In the genomic region with DNA sequence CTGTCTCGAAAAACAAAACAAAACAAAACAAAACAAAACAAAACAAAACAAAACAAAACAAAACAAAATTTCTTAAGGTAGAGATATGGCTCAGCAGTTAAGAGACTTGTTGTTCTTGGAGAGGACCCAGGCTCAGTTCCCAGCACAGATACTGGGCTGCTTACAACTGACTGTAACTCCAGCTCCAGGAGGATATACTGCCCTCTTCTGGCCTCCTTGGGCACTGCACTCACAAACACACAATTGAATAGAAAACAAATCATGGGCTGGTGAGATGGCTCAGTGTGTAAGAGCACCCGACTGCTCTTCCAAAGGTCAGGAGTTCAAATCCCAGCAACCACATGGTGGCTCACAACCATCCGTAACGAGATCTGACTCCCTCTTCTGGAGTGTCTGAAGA, we compare ENCODE assay signal across 14 mouse cellular contexts. TPM values are rescaled to one million over a fixed set of nuclear protein-coding genes. Genes with fewer than 3 reads are reported as not detected.
DNase-seq lines count a peak whose midpoint lies in the region; ATAC-seq and TF ChIP-seq lines count a peak whose summit lies in the region.
"Not testable (repeated sequence)": the region's sequence is repeated elsewhere in the genome, so short reads cannot be mapped to it uniquely, and the experiment has no call there.
"Had no signal": no experiment of that assay in that cellular context is flagged by ENCODE, and none has a peak within 500 bp of the region (broad histone marks: within the 10 kb centered on the region; RNA-seq: fewer than 3 reads in every experiment).

No protein-coding gene starts in this region.

- H3K4me3 ChIP-seq in E14TG2a.4 (replicated peaks; ENCODE audit: low read length); forebrain, postnatal 0 days (ENCODE audit: low read depth, low read length); intestine, postnatal 0 days (ENCODE audit: low read depth, low read length); liver, embryonic 14.5 days (ENCODE audit: insufficient read depth in 1 of 2, low read depth in 2 of 2, low read length in 2 of 2); midbrain, embryonic 11.5 days (ENCODE audit: low read depth, low read length); stomach, postnatal 0 days (ENCODE audit: low read depth, low read length): not testable (repeated sequence)

- H3K9me3 ChIP-seq in E14TG2a.4 (ENCODE audit: low read length); forebrain, postnatal 0 days (ENCODE audit: low read length); intestine, postnatal 0 days (ENCODE audit: control insufficient read depth); liver, embryonic 14.5 days (ENCODE audit: control insufficient read depth, low read length); midbrain, embryonic 11.5 days (ENCODE audit: control insufficient read depth, low read length); stomach, postnatal 0 days (ENCODE audit: control insufficient read depth, low read length): not testable (repeated sequence)

- not testable (repeated sequence) for H3K36me3 ChIP-seq in E14TG2a.4 (ENCODE audit: insufficient read depth, low read length); forebrain, postnatal 0 days (ENCODE audit: insufficient read depth); intestine, postnatal 0 days (ENCODE audit: control insufficient read depth, insufficient read depth); liver, embryonic 14.5 days (replicated peaks; ENCODE audit: control insufficient read depth, insufficient read depth, low read depth); midbrain, embryonic 11.5 days (ENCODE audit: control insufficient read depth, insufficient read depth, low read length); stomach, postnatal 0 days (ENCODE audit: control insufficient read depth, insufficient read depth, low read length)

- H3K27me3 ChIP-seq in E14TG2a.4 (ENCODE audit: insufficient read depth, low read length), result peaks cover 22% of the 10 kb centered on the region
- H3K27me3 ChIP-seq in forebrain, postnatal 0 days (ENCODE audit: insufficient read depth, low read length); intestine, postnatal 0 days (replicated peaks; ENCODE audit: control insufficient read depth, insufficient read depth, low read length); liver, embryonic 14.5 days (ENCODE audit: control insufficient read depth, insufficient read depth, low read length); midbrain, embryonic 11.5 days (ENCODE audit: control insufficient read depth, insufficient read depth, low read length); stomach, postnatal 0 days (ENCODE audit: control insufficient read depth, insufficient read depth, low read length): not testable (repeated sequence)

- H3K4me1 ChIP-seq in E14TG2a.4 (replicated peaks; ENCODE audit: low read depth, low read length); forebrain, postnatal 0 days (ENCODE audit: insufficient read depth); intestine, postnatal 0 days (replicated peaks; ENCODE audit: control insufficient read depth, insufficient read depth, low read length); liver, embryonic 14.5 days (replicated peaks; ENCODE audit: control insufficient read depth in 2 of 2, insufficient read depth in 2 of 2, low read length in 1 of 2); midbrain, embryonic 11.5 days (ENCODE audit: control insufficient read depth, insufficient read depth, low read length); stomach, postnatal 0 days (replicated peaks; ENCODE audit: control insufficient read depth, insufficient read depth): not testable (repeated sequence)

- DNase-seq in A20 (ENCODE audit: low read depth, low spot score), result peak; percentile 72
- DNase-seq in NIH3T3 (ENCODE audit: low read depth), result peak; percentile 17
- DNase-seq in forebrain, postnatal 0 days; liver, embryonic 14.5 days (ENCODE audit: low read depth in 3 of 3, low spot score in 3 of 3); stomach, postnatal 0 days (ENCODE audit: low spot score): not testable (repeated sequence)
- DNase-seq in midbrain, embryonic 11.5 days (ENCODE audit: low spot score, missing footprints), result peak; percentile 64

- H3K9ac ChIP-seq in forebrain, postnatal 0 days; intestine, postnatal 0 days (ENCODE audit: low read depth, low read length); liver, embryonic 14.5 days (replicated peaks); midbrain, embryonic 11.5 days (ENCODE audit: low read length); stomach, postnatal 0 days (ENCODE audit: low read length): not testable (repeated sequence)

- not testable (repeated sequence) for H3K27ac ChIP-seq in forebrain, postnatal 0 days (ENCODE audit: low read depth, low read length); intestine, postnatal 0 days (ENCODE audit: low read depth, low read length); liver, embryonic 14.5 days; midbrain, embryonic 11.5 days (ENCODE audit: low read depth, low read length); stomach, postnatal 0 days (replicated peaks)

- H3K4me2 ChIP-seq in forebrain, postnatal 0 days (ENCODE audit: low read depth); intestine, postnatal 0 days (replicated peaks; ENCODE audit: low read depth); liver, embryonic 14.5 days (ENCODE audit: low read depth); midbrain, embryonic 11.5 days; stomach, postnatal 0 days (replicated peaks; ENCODE audit: low read depth): not testable (repeated sequence)

- not testable (repeated sequence) for ATAC-seq in forebrain, postnatal 0 days; intestine, postnatal 0 days; liver, embryonic 14.5 days (ENCODE audit: insufficient read depth); midbrain, embryonic 11.5 days (ENCODE audit: low FRiP score); stomach, postnatal 0 days (ENCODE audit: low FRiP score, low TSS enrichment)

- 90% methylated on average over 2 of the region's 4 CpGs for WGBS in forebrain, postnatal 0 days
- WGBS in intestine, postnatal 0 days, result 77% methylated on average over 2 of the region's 4 CpGs
- WGBS in liver, embryonic 14.5 days (ENCODE audit: insufficient replicate concordance), result 66% methylated on average over 2 of the region's 4 CpGs
- 89% methylated on average over 2 of the region's 4 CpGs for WGBS in midbrain, embryonic 11.5 days
- WGBS in stomach, postnatal 0 days, result 92% methylated on average over 2 of the region's 4 CpGs

- peak; percentile 49 for TF ChIP-seq CTCF in E14TG2a.4 (conservative IDR thresholded peaks at IDR 0.05; ENCODE audit: low read length)
- TF ChIP-seq CTCF in forebrain, postnatal 0 days (IDR thresholded peaks at IDR 0.05; ENCODE audit: low read depth), result 0 out of 2 replicates have a peak, but pooled peaks have one; percentile 4
- peak; percentile 69 for TF ChIP-seq CTCF in intestine, postnatal 0 days (IDR thresholded peaks at IDR 0.05; ENCODE audit: low read depth)
- peak; percentile 56 for TF ChIP-seq CTCF in liver, embryonic 14.5 days (IDR thresholded peaks at IDR 0.05; ENCODE audit: low read depth)
- TF ChIP-seq CTCF in stomach, postnatal 0 days (IDR thresholded peaks at IDR 0.05; ENCODE audit: low read depth), result peak; percentile 52

- not testable (repeated sequence) for TF ChIP-seq EP300 in liver, embryonic 14.5 days (IDR thresholded peaks at IDR 0.05; ENCODE audit: low read depth); stomach, postnatal 0 days (optimal IDR thresholded peaks at IDR 0.05)

RNA-seq across cellular contexts. Expression of a gene that starts 12.1 kb away (rescaled TPM):
- 2.8 and 3.3 TPM in 2 replicates for total RNA-seq in forebrain, postnatal 0 days (2014; rRNA removed)
- polyA plus RNA-seq in forebrain, postnatal 0 days (2015; fragmentation: Nextera tagmentation; extraction: Ambion mirVana), result 4.6 and 5.8 TPM in 2 replicates
- polyA plus RNA-seq in intestine, postnatal 0 days (2015; fragmentation: Nextera tagmentation; extraction: Ambion mirVana), result 79.5 and 92.3 TPM in 2 replicates
- polyA plus RNA-seq in liver, embryonic 14.5 days (2012; rRNA removed), result 3.3 and 4.2 TPM in 2 replicates
- 7.2 and 8.9 TPM in 2 replicates for polyA plus RNA-seq in liver, embryonic 14.5 days (2014; fragmentation: Nextera tagmentation; extraction: Ambion mirVana)
- polyA plus RNA-seq in midbrain, embryonic 11.5 days (2014; fragmentation: Nextera tagmentation; extraction: Ambion mirVana), result 4.7 and 4.9 TPM in 2 replicates
- 18.7 and 18.9 TPM in 2 replicates for polyA plus RNA-seq in stomach, postnatal 0 days (2015; fragmentation: Nextera tagmentation; extraction: Ambion mirVana)
- polyA plus RNA-seq: myocyte had no signal

RNA-seq across cellular contexts. Expression of a gene that starts 55.7 kb away (rescaled TPM):
- total RNA-seq in forebrain, postnatal 0 days (2014; rRNA removed), result 29.1 and 43.7 TPM in 2 replicates
- polyA plus RNA-seq in forebrain, postnatal 0 days (2015; fragmentation: Nextera tagmentation; extraction: Ambion mirVana), result 104 and 113 TPM in 2 replicates
- 127 and 135 TPM in 2 replicates for polyA plus RNA-seq in intestine, postnatal 0 days (2015; fragmentation: Nextera tagmentation; extraction: Ambion mirVana)
- polyA plus RNA-seq in liver, embryonic 14.5 days (2012; rRNA removed), result 40.3 and 45.5 TPM in 2 replicates
- 122 and 125 TPM in 2 replicates for polyA plus RNA-seq in liver, embryonic 14.5 days (2014; fragmentation: Nextera tagmentation; extraction: Ambion mirVana)
- 292 and 306 TPM in 2 replicates for polyA plus RNA-seq in midbrain, embryonic 11.5 days (2014; fragmentation: Nextera tagmentation; extraction: Ambion mirVana)
- polyA plus RNA-seq in stomach, postnatal 0 days (2015; fragmentation: Nextera tagmentation; extraction: Ambion mirVana), result 149 and 162 TPM in 2 replicates

RNA-seq across cellular contexts. Expression of a gene that starts 56.1 kb away (rescaled TPM):
- 436 and 703 TPM in 2 replicates for total RNA-seq in forebrain, postnatal 0 days (2014; rRNA removed)
- 1,351 and 1,499 TPM in 2 replicates for polyA plus RNA-seq in forebrain, postnatal 0 days (2015; fragmentation: Nextera tagmentation; extraction: Ambion mirVana)
- polyA plus RNA-seq in intestine, postnatal 0 days (2015; fragmentation: Nextera tagmentation; extraction: Ambion mirVana), result 2,406 and 2,420 TPM in 2 replicates
- 383 and 573 TPM in 2 replicates for polyA plus RNA-seq in liver, embryonic 14.5 days (2012; rRNA removed)
- 701 and 721 TPM in 2 replicates for polyA plus RNA-seq in liver, embryonic 14.5 days (2014; fragmentation: Nextera tagmentation; extraction: Ambion mirVana)
- 937 and 953 TPM in 2 replicates for polyA plus RNA-seq in midbrain, embryonic 11.5 days (2014; fragmentation: Nextera tagmentation; extraction: Ambion mirVana)
- 1,419 and 1,437 TPM in 2 replicates for polyA plus RNA-seq in stomach, postnatal 0 days (2015; fragmentation: Nextera tagmentation; extraction: Ambion mirVana)

RNA-seq across cellular contexts. Expression of a gene that starts 56.2 kb away (rescaled TPM):
- total RNA-seq in forebrain, postnatal 0 days (2014; rRNA removed), result 7.0 and 9.2 TPM in 2 replicates
- polyA plus RNA-seq in forebrain, postnatal 0 days (2015; fragmentation: Nextera tagmentation; extraction: Ambion mirVana), result 12.4 and 14.8 TPM in 2 replicates
- 1.0 and 1.9 TPM in 2 replicates for polyA plus RNA-seq in intestine, postnatal 0 days (2015; fragmentation: Nextera tagmentation; extraction: Ambion mirVana)
- polyA plus RNA-seq in liver, embryonic 14.5 days (2012; rRNA removed), result 0.30 and 0.38 TPM in 2 replicates
- polyA plus RNA-seq in liver, embryonic 14.5 days (2014; fragmentation: Nextera tagmentation; extraction: Ambion mirVana), result not detected in 2 replicates
- polyA plus RNA-seq in midbrain, embryonic 11.5 days (2014; fragmentation: Nextera tagmentation; extraction: Ambion mirVana), result 3.4 and 3.5 TPM in 2 replicates
- 2.1 and 4.7 TPM in 2 replicates for polyA plus RNA-seq in stomach, postnatal 0 days (2015; fragmentation: Nextera tagmentation; extraction: Ambion mirVana)
- total RNA-seq: G1E; gastrocnemius, postnatal 14 days; granulocyte monocyte progenitor cell, adult 5-6 weeks; heart, postnatal 25 days; megakaryocyte progenitor cell, adult 5-6 weeks had no signal

Comparison
In these comparisons a context has a peak if more than half of its experiments do, and no peak if none do; other contexts are left out.
1. CTCF ChIP-seq: peak in every context shown above with its lines; median percentile 69 in intestine, postnatal 0 days; 56 in liver, embryonic 14.5 days; 52 in stomach, postnatal 0 days; 49 in E14TG2a.4; 4 in forebrain, postnatal 0 days.